In genomic region chr11:97810970-97811369, GRCm38 (mm10) we compare ENCODE assay signal across 12 mouse cellular contexts. TPM values are rescaled to one million over a fixed set of nuclear protein-coding genes. Genes with fewer than 3 reads are reported as not detected.
DNase-seq lines count a peak whose midpoint lies in the region; ATAC-seq and TF ChIP-seq lines count a peak whose summit lies in the region.
"Had no signal": no experiment of that assay in that cellular context is flagged by ENCODE, and none has a peak within 500 bp of the region (broad histone marks: within the 10 kb centered on the region; RNA-seq: fewer than 3 reads in every experiment).

No protein-coding gene starts in this region.

- no peaks in the 10 kb centered on the region; the same call in 1 of the 2 replicates for H3K36me3 ChIP-seq in kidney, adult 2 months (ENCODE audit: control insufficient read depth, insufficient read depth, low read length)
- H3K36me3 ChIP-seq in forebrain, embryonic 13.5 days (ENCODE audit: poor library complexity, severe bottlenecking): peaks cover 50% of the 10 kb centered on the region
- peaks cover 52% of the 10 kb centered on the region for H3K36me3 ChIP-seq in midbrain, embryonic 10.5 days

- ATAC-seq in forebrain, embryonic 13.5 days: no peak

- peak; percentile 17 for DNase-seq in kidney, adult 2 months
- DNase-seq in kidney, adult 8-10 months: no peak
- peak; percentile 44 for DNase-seq in Muller cell, postnatal 12 days (ENCODE audit: inconsistent ontology term)
- no peak for DNase-seq in midbrain, embryonic 10.5 days (ENCODE audit: low spot score)
- DNase-seq in left cerebral cortex, adult 11 months (ENCODE audit: low spot score): no peak
- DNase-seq in urinary bladder, adult 18-20 months (ENCODE audit: low spot score in 2 of 2): no peak
- no peak for DNase-seq in layer of hippocampus, postnatal 14 days (ENCODE audit: low spot score in 2 of 2)
- DNase-seq: gastrocnemius, postnatal 10 days; lung, postnatal 14 days had no signal

- H3K4me1 ChIP-seq in kidney, adult 2 months (ENCODE audit: control insufficient read depth, insufficient read depth, low read length): peaks cover 87% of the 10 kb centered on the region
- peaks cover 92% of the 10 kb centered on the region for H3K4me1 ChIP-seq in forebrain, embryonic 13.5 days
- peaks cover 98% of the 10 kb centered on the region for H3K4me1 ChIP-seq in midbrain, embryonic 10.5 days

- H3K9me3 ChIP-seq in forebrain, embryonic 13.5 days (replicated peaks): no peaks in the 10 kb centered on the region
- no peaks in the 10 kb centered on the region for H3K9me3 ChIP-seq in midbrain, embryonic 10.5 days (replicated peaks)
- H3K9me3 ChIP-seq: embryonic facial prominence, embryonic 12.5 days had no signal

- H3K27me3 ChIP-seq in kidney, adult 2 months (replicated peaks; ENCODE audit: control insufficient read depth, insufficient read depth, low read length): no peaks in the 10 kb centered on the region
- H3K27me3 ChIP-seq in forebrain, embryonic 13.5 days: no peaks in the 10 kb centered on the region
- H3K27me3 ChIP-seq in midbrain, embryonic 10.5 days (ENCODE audit: low read depth, poor library complexity, severe bottlenecking): 0 out of 2 replicates have a peak, but pooled peaks cover 6% of the 10 kb centered on the region
- H3K27me3 ChIP-seq: CH12.LX; embryonic facial prominence, embryonic 12.5 days had no signal

- no peak overlapping the region for H3K4me3 ChIP-seq in kidney, adult 2 months (ENCODE audit: insufficient read depth, low read depth, low read length)
- no peak overlapping the region for H3K4me3 ChIP-seq in forebrain, embryonic 13.5 days
- H3K4me3 ChIP-seq in midbrain, embryonic 10.5 days: no peak overlapping the region
- H3K4me3 ChIP-seq: embryonic facial prominence, embryonic 12.5 days had no signal

- no peak overlapping the region for H3K4me2 ChIP-seq in forebrain, embryonic 13.5 days
- H3K4me2 ChIP-seq: embryonic facial prominence, embryonic 12.5 days had no signal

- no peak for TF ChIP-seq CTCF in kidney, adult 2 months (conservative IDR thresholded peaks at IDR 0.05; ENCODE audit: insufficient read depth, insufficient read length, low read depth, low read length)

- peak overlapping the region; percentile 57; the same call in 1 of the 2 replicates for H3K27ac ChIP-seq in kidney, adult 2 months (ENCODE audit: insufficient read depth, low read depth, low read length)
- peak overlapping the region; percentile 90 for H3K27ac ChIP-seq in forebrain, embryonic 13.5 days
- H3K27ac ChIP-seq in midbrain, embryonic 10.5 days (replicated peaks): peak overlapping the region; percentile 90

- TF ChIP-seq POLR2A in kidney, adult 2 months (IDR thresholded peaks at IDR 0.05; ENCODE audit: low read depth, low read length): no peak

- H3K9ac ChIP-seq in forebrain, embryonic 13.5 days: peak overlapping the region; percentile 40
- H3K9ac ChIP-seq: embryonic facial prominence, embryonic 12.5 days had no signal

- WGBS in kidney, adult 2 months: 30% methylated on average over 3 of the region's 3 CpGs
- 7% methylated on average over 3 of the region's 3 CpGs for WGBS in forebrain, embryonic 13.5 days
- 17% methylated on average over 3 of the region's 3 CpGs for WGBS in midbrain, embryonic 10.5 days

RNA-seq across cellular contexts. Expression of gene Lasp1, which starts 12.2 kb away (rescaled TPM):
- 106 and 110 TPM in 2 replicates for polyA plus RNA-seq in kidney, adult 2 months (2012; rRNA removed)
- 95.3 and 109 TPM in 2 replicates for polyA plus RNA-seq in forebrain, embryonic 13.5 days (2015; fragmentation: Nextera tagmentation; extraction: Ambion mirVana)
- 75.1 and 88.8 TPM in 2 replicates for polyA plus RNA-seq in midbrain, embryonic 10.5 days (2016; fragmentation: Nextera tagmentation; extraction: Ambion mirVana)
- 100 to 1,000 TPM; 114 to 123 TPM for total RNA-seq in layer of hippocampus, postnatal 14 days (2021)

RNA-seq across cellular contexts. Expression of gene Rpl23, which starts 28.7 kb away (rescaled TPM):
- polyA plus RNA-seq in kidney, adult 2 months (2012; rRNA removed): 118 and 181 TPM in 2 replicates
- polyA plus RNA-seq in forebrain, embryonic 13.5 days (2015; fragmentation: Nextera tagmentation; extraction: Ambion mirVana): 386 and 461 TPM in 2 replicates
- polyA plus RNA-seq in midbrain, embryonic 10.5 days (2016; fragmentation: Nextera tagmentation; extraction: Ambion mirVana): 378 and 451 TPM in 2 replicates
- 100 to 1,000 TPM; 372 to 419 TPM for total RNA-seq in layer of hippocampus, postnatal 14 days (2021)

RNA-seq across cellular contexts. Expression of gene B230217C12Rik, which starts 29.6 kb away (rescaled TPM):
- polyA plus RNA-seq in kidney, adult 2 months (2012; rRNA removed): 2.0 TPM in 2 replicates
- 17.4 and 18.7 TPM in 2 replicates for polyA plus RNA-seq in forebrain, embryonic 13.5 days (2015; fragmentation: Nextera tagmentation; extraction: Ambion mirVana)
- 12.6 and 14.3 TPM in 2 replicates for polyA plus RNA-seq in midbrain, embryonic 10.5 days (2016; fragmentation: Nextera tagmentation; extraction: Ambion mirVana)
- 10 to 100 TPM; 44.2 to 49.6 TPM for total RNA-seq in layer of hippocampus, postnatal 14 days (2021)

RNA-seq across cellular contexts. Expression of gene 1700001P01Rik, which starts 35.3 kb away (rescaled TPM):
- polyA plus RNA-seq in kidney, adult 2 months (2012; rRNA removed): not detected in 2 replicates
- 0.62 and 0.76 TPM in 2 replicates for polyA plus RNA-seq in forebrain, embryonic 13.5 days (2015; fragmentation: Nextera tagmentation; extraction: Ambion mirVana)
- 0.20 and 0.46 TPM in 2 replicates for polyA plus RNA-seq in midbrain, embryonic 10.5 days (2016; fragmentation: Nextera tagmentation; extraction: Ambion mirVana)
- total RNA-seq in layer of hippocampus, postnatal 14 days (2021): 1 to 10 TPM in 1 of 2 experiments, under 1 TPM in 1; 0.58 to 2.0 TPM
- total RNA-seq: gastrocnemius, postnatal 10 days had no signal
- polyA plus RNA-seq: embryonic facial prominence, embryonic 12.5 days had no signal

RNA-seq across cellular contexts. Expression of gene Cwc25, which starts 44.6 kb away (rescaled TPM):
- 7.1 and 8.5 TPM in 2 replicates for polyA plus RNA-seq in kidney, adult 2 months (2012; rRNA removed)
- polyA plus RNA-seq in forebrain, embryonic 13.5 days (2015; fragmentation: Nextera tagmentation; extraction: Ambion mirVana): 18.0 and 20.1 TPM in 2 replicates
- polyA plus RNA-seq in midbrain, embryonic 10.5 days (2016; fragmentation: Nextera tagmentation; extraction: Ambion mirVana): 20.5 and 21.8 TPM in 2 replicates
- 10 to 100 TPM; 21.3 to 21.4 TPM for total RNA-seq in layer of hippocampus, postnatal 14 days (2021)

Comparison
In these comparisons a context has a peak if more than half of its experiments do, and no peak if none do; other contexts are left out.
1. DNase-seq: peak in kidney, adult 2 months (single experiment) and Muller cell, postnatal 12 days (single experiment); none in kidney, adult 8-10 months (0 of 2), midbrain, embryonic 10.5 days (single experiment), left cerebral cortex, adult 11 months (single experiment), urinary bladder, adult 18-20 months (0 of 2) and layer of hippocampus, postnatal 14 days (0 of 2).
2. Peak in every context shown above with its lines, with median percentiles within 50 percentile points of each other: H3K27ac ChIP-seq.